Mouse (Mus musculus) kidney, embryonic 15.5 days (tissue): ENCODE data around the gene Capn11. TPM values are rescaled to one million over a fixed set of nuclear protein-coding genes. Genes with fewer than 3 reads are reported as not detected.
A peak's percentile ranks its signal among the peaks of the same experiment; 100 is the strongest.

ENCODE experiments used
- ATAC-seq: fragments of 200-750 bp; cut with Nextera tagmentation; replicated peaks from 2 replicates; pipeline ENCODE4 v1.8.0; 2017; ENCODE audit warnings: moderate TSS enrichment; ENCODE audit not compliant: low FRiP score
- H3K27ac ChIP-seq: fragments of 300-500 bp; sonication (generic); 2 replicates; pipeline ENCODE4 v1.5.1; 2015; ENCODE audit warnings: mild to moderate bottlenecking, inconsistent platforms
- H3K27me3 ChIP-seq: fragments of 300-500 bp; sonication (generic); 2 replicates; pipeline ENCODE4 v1.6.1; 2015; ENCODE audit warnings: inconsistent platforms
- H3K36me3 ChIP-seq: fragments of 300-500 bp; sonication (generic); 2 replicates; pipeline ENCODE4 v1.6.1; 2015; ENCODE audit warnings: inconsistent platforms
- H3K4me1 ChIP-seq: fragments of 300-500 bp; sonication (generic); 2 replicates; pipeline ENCODE4 v1.6.1; 2015; ENCODE audit warnings: inconsistent platforms
- H3K4me2 ChIP-seq: fragments of 300-500 bp; sonication (generic); 2 replicates; pipeline ENCODE4 v1.6.1; 2015; ENCODE audit warnings: moderate library complexity, mild to moderate bottlenecking, inconsistent platforms
- H3K4me3 ChIP-seq: fragments of 300-500 bp; sonication (generic); replicated peaks from 2 replicates; pipeline ENCODE4 v1.5.1; 2015; ENCODE audit warnings: mild to moderate bottlenecking, inconsistent platforms
- H3K9ac ChIP-seq: fragments of 300-500 bp; sonication (generic); 2 replicates; pipeline ENCODE4 v1.6.1; 2015; ENCODE audit warnings: mild to moderate bottlenecking, inconsistent platforms
- H3K9me3 ChIP-seq: fragments of 300-500 bp; sonication (generic); replicated peaks from 2 replicates; pipeline ENCODE4 v1.6.1; 2016; ENCODE audit warnings: inconsistent platforms
- WGBS: fragments of 180-500 bp; shearing (Covaris S2); methylation state at CpG from one replicate; pipeline ENCODE4 v1.1.7; 2015; ENCODE audit warnings: mixed read lengths; 5-methylcytosine and 5-hydroxymethylcytosine counted together
- polyA plus RNA-seq: library from polyadenylated mRNA; unstranded; fragments of >200 nt; fragmentation: Nextera tagmentation; extraction: Ambion mirVana; gene quantifications from 2 replicates; pipeline ENCODE4 v1.2.1, GENCODE M21; 2015

Gene Capn11
- polyA plus RNA-seq, 1 experiment from 2014 or later = 0.87 TPM

DNA sequence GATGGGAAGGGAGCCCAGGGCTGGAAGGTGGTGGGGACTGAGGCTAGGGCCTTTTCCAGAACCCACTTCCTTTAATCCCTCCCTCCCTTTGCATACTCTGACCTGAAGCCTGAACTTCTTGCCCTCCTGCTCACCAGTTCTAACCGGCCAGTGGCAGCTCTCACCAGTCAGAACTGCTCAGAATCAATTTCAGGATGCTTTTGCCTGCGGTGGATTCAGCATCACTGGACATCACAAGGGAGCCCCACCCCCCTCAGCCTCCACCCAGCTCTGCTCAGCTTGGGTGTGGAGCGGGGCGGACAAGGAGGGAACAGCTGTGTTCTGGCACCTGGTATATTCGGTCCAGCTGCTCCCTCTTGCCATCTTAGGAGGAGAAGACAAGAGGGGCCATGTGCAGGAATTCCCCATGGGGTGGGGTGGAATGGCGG is 57.2 kb downstream of the Capn11 start, which contains the start of gene Mymx:
Gene Mymx (minus strand): TSS at position 226 of the 428 bp plus-strand sequence.
- WGBS = 39% methylated on average over 6 of the region's 6 CpGs
- Histone ChIP-seq H3K36me3 (no peaks in the 10 kb centered on the region), H3K4me3 (no peak within 1 kb of the TSS), H3K4me1 (peaks cover 32% of the 10 kb centered on the region), H3K9ac (no peak within 1 kb of the TSS), H3K4me2 (peak within 1 kb of the TSS; percentile 7), H3K9me3 (no peaks in the 10 kb centered on the region), H3K27me3 (peaks cover 24% of the 10 kb centered on the region), H3K27ac (peak within 1 kb of the TSS; percentile 70)
- ATAC-seq = peak; percentile 24; the same call in 1 of the 2 replicates

GRCm38 (mm10) chr17:45601325-45601724 is 57.8 kb downstream of the Capn11 start:
- H3K27ac ChIP-seq = peak overlapping the region; percentile 70
- 20% methylated on average over 22 of the region's 22 CpGs for WGBS
- no peak for ATAC-seq
- peak overlapping the region; percentile 7 for H3K4me2 ChIP-seq
- peaks cover 24% of the 10 kb centered on the region for H3K27me3 ChIP-seq
- no peak overlapping the region for H3K4me3 ChIP-seq
- no peak overlapping the region for H3K9ac ChIP-seq
- no peaks in the 10 kb centered on the region for H3K36me3 ChIP-seq
- no peaks in the 10 kb centered on the region for H3K9me3 ChIP-seq
- H3K4me1 ChIP-seq = peaks cover 38% of the 10 kb centered on the region

DNA sequence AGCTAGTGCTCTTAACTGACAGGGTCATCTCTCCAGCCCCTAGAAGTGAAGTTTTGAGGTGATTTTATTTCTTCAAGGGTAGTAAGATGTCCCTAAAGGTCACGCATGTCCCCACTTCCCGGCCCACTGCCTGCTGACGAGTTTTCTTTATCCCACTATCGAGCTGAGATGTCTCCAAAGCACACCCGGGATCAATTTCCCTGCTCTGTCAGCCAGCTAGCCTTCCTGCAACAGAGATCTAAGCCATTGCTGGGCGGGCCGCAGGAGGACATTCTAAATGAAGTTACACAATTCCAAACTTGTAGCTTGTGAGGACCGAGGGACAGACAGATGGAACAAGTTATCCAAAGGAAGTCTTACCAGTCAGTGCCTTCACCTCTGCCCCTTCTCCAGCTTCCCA is 58.9 kb downstream of the Capn11 start:
- H3K9me3 ChIP-seq = no peaks in the 10 kb centered on the region
- peaks cover 48% of the 10 kb centered on the region for H3K4me1 ChIP-seq
- peaks cover 24% of the 10 kb centered on the region for H3K27me3 ChIP-seq
- H3K9ac ChIP-seq = no peak overlapping the region
- no peaks in the 10 kb centered on the region for H3K36me3 ChIP-seq
- peak overlapping the region; percentile 83 for H3K4me2 ChIP-seq
- no peak overlapping the region for H3K4me3 ChIP-seq
- no peak for ATAC-seq
- H3K27ac ChIP-seq = no peak overlapping the region
- WGBS = 55% methylated on average over 8 of the region's 8 CpGs

GRCm38 (mm10) chr17:45599446-45600242 is 59.5 kb downstream of the Capn11 start, which contains the start of gene Slc29a1:
Slc29a1 (minus strand) TSS chr17:45599606.
- H3K27ac ChIP-seq = peak within 1 kb of the TSS; percentile 58; the same call in 1 of the 2 replicates

GRCm38 (mm10) chr17:45598891-45599290 is 60.2 kb downstream of the Capn11 start:
- peak overlapping the region; percentile 83 for H3K4me2 ChIP-seq
- WGBS = 52% methylated on average over 3 of the region's 3 CpGs
- no peaks in the 10 kb centered on the region for H3K36me3 ChIP-seq
- ATAC-seq = no peak
- no peaks in the 10 kb centered on the region for H3K9me3 ChIP-seq
- peak overlapping the region; percentile 58; the same call in 1 of the 2 replicates for H3K27ac ChIP-seq
- H3K27me3 ChIP-seq = peaks cover 24% of the 10 kb centered on the region
- no peak overlapping the region; the same call in 1 of the 2 replicates for H3K9ac ChIP-seq
- peak overlapping the region; percentile 45 for H3K4me3 ChIP-seq
- H3K4me1 ChIP-seq = peaks cover 62% of the 10 kb centered on the region

More at GRCm38 (mm10) chr17:45599446-45600242, 59.5 kb downstream of the Capn11 start, which contains the start of gene Slc29a1:
- H3K27me3 ChIP-seq = peaks cover 24% of the 10 kb centered on the region
- peaks cover 54% of the 10 kb centered on the region for H3K4me1 ChIP-seq
- H3K9ac ChIP-seq = peak within 1 kb of the TSS; percentile 43
- peak within 1 kb of the TSS; percentile 45 for H3K4me3 ChIP-seq
- peak; percentile 30; the same call in 1 of the 2 replicates for ATAC-seq
- 16% methylated on average over 32 of the region's 32 CpGs for WGBS
- H3K36me3 ChIP-seq = no peaks in the 10 kb centered on the region
- peak within 1 kb of the TSS; percentile 83 for H3K4me2 ChIP-seq
- no peaks in the 10 kb centered on the region for H3K9me3 ChIP-seq

GRCm38 (mm10) chr17:45598376-45598775 is 60.7 kb downstream of the Capn11 start:
- no peak for ATAC-seq
- Histone ChIP-seq H3K27ac (peak overlapping the region; percentile 22; the same call in 1 of the 2 replicates), H3K4me1 (peaks cover 67% of the 10 kb centered on the region), H3K9ac (no peak overlapping the region), H3K9me3 (no peaks in the 10 kb centered on the region), H3K4me3 (no peak overlapping the region), H3K36me3 (no peaks in the 10 kb centered on the region), H3K4me2 (0 out of 2 replicates have a peak overlapping the region, but pooled peaks have one; percentile 83), H3K27me3 (peaks cover 24% of the 10 kb centered on the region)
- WGBS = 88% methylated on average over 2 of the region's 2 CpGs

DNA sequence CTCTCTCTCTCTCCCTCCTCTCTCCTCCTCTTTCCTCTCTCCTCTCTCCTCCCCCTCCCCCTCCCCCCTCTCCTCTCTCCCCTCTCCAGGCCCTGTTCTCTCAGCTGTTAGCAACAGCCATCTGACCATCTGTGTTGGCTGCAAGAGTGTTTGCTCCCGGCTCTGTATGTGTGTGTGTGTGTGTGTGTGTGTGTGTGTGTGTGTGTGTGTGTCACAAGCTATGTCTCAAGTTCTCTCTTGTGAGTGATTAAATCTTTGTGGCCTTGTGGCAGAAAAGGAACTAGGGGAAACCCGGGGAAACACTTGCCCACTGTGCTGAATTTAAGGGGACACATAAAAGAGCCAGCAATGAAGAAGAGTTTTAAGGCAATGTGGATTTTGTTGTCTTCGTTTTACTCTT is 61.3 kb downstream of the Capn11 start:
- peaks cover 24% of the 10 kb centered on the region for H3K27me3 ChIP-seq
- no peak overlapping the region for H3K4me3 ChIP-seq
- 28% methylated on average over 3 of the region's 3 CpGs for WGBS
- no peaks in the 10 kb centered on the region for H3K36me3 ChIP-seq
- H3K9ac ChIP-seq = no peak overlapping the region
- peaks cover 73% of the 10 kb centered on the region for H3K4me1 ChIP-seq
- H3K9me3 ChIP-seq = no peaks in the 10 kb centered on the region
- H3K4me2 ChIP-seq = no peak overlapping the region
- no peak for ATAC-seq
- no peak overlapping the region for H3K27ac ChIP-seq

DNA sequence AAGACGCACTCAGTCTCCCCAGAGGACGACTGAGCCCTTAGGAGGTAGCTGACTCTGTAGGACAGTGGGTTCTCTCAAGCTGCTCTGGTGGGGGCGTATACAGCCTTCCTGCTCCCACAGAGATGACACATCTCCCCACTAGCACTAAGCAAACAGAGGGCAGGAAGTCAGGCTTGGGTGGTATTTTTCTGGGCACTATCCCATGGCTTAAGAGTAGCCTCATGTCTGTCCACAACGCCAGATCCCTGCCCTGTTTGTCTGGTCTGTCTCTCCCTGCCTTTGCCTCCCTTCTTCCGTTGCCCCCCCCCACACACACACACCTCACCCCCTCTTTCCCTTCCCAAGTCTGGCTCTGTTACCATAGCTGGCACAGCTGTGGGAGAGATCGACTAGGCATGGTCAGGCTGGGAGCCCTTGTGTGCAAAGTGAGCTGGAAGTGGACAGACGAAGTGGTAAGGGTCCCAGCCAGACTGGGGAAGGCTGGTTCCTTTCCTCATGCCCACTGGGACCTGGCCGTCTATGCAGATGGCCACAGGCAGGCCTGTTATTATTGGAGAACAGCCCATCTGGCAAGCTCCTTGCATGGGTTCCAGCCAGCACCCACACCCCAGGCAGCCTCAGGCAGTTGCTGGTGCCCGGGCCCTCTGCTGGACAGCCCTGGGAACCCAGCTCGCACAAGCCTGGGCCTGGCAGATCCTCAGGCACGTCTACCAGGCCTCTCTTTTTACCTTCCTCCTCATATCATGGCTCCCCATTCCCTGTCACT is 62.3 kb downstream of the Capn11 start:
- no peaks in the 10 kb centered on the region for H3K36me3 ChIP-seq
- 0 out of 2 replicates have a peak, but pooled peaks have one; percentile 31 for ATAC-seq
- H3K4me1 ChIP-seq = peaks cover 78% of the 10 kb centered on the region
- WGBS = 34% methylated on average over 11 of the region's 11 CpGs
- H3K4me2 ChIP-seq = no peak overlapping the region
- peaks cover 18% of the 10 kb centered on the region for H3K27me3 ChIP-seq
- no peaks in the 10 kb centered on the region for H3K9me3 ChIP-seq
- 0 out of 2 replicates have a peak overlapping the region, but pooled peaks have one; percentile 16 for H3K27ac ChIP-seq
- no peak overlapping the region for H3K4me3 ChIP-seq
- H3K9ac ChIP-seq = no peak overlapping the region

- peak overlapping the region; percentile 99 for H3K4me2 ChIP-seq
- peak overlapping the region; percentile 48 for H3K27ac ChIP-seq
- ATAC-seq = no peak; the same call in 1 of the 2 replicates
- 3% methylated on average over 23 of the region's 23 CpGs for WGBS
- H3K27me3 ChIP-seq = peaks cover 9% of the 10 kb centered on the region
- H3K4me3 ChIP-seq = peak overlapping the region; percentile 69
- peak overlapping the region; percentile 78 for H3K9ac ChIP-seq
- H3K9me3 ChIP-seq = no peaks in the 10 kb centered on the region
- peaks cover 80% of the 10 kb centered on the region for H3K4me1 ChIP-seq
- H3K36me3 ChIP-seq = no peaks in the 10 kb centered on the region
These were observed 63.3 kb downstream of the Capn11 start for GRCm38 (mm10) chr17:45595736-45596390.

DNA sequence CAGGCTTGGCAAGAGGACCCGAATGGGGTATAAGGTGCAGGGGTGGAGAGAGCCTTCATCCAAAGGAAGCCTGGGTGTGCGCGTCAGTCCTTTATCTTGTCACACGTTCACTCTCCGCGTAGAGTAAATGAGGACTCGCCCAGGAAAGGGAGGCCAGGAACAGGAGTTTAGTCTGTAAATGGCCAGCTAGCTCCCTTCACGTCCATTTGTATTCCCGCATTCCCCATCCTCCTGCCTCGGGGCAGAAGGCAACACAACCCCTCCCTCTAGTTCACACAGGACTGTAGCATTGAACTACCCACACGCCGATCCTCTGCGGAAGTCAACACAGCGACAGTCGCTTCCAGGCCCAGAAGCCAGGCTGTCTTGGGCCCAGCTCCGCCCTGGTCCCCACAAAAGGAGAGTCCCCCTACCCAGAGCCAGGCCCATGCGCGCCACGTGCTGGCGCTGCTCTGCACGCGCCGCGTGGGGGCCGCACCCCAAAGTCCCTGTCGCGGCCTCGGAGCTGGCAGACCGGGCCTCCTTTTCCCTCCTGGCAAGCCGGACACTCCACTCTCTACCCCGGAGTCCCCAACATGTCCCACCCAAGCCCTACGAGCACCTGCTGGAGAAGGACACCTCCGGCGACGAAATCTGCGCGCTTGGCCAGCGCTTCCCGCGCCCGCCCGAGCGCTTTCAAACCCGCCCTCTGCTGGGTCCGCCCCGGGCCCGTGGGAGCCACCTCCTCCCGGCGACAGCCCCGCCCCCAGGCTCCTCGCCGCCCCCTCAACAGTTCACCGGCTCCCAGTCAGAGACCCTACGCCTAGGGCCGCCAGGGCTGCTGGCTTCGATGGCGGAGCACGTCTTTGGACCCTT is 64.0 kb downstream of the Capn11 start:
- WGBS = under 1% methylated on average over 57 of the region's 58 CpGs
- H3K4me3 ChIP-seq = peak overlapping the region; percentile 69
- peak overlapping the region; percentile 78 for H3K9ac ChIP-seq
- peak overlapping the region; percentile 48; the same call in 1 of the 2 replicates for H3K27ac ChIP-seq
- H3K9me3 ChIP-seq = no peaks in the 10 kb centered on the region
- ATAC-seq = peak; percentile 83
- H3K4me1 ChIP-seq = peaks cover 83% of the 10 kb centered on the region
- peak overlapping the region; percentile 99 for H3K4me2 ChIP-seq
- no peaks in the 10 kb centered on the region for H3K36me3 ChIP-seq
- H3K27me3 ChIP-seq = peaks cover 2% of the 10 kb centered on the region
